Mouse (Mus musculus): Measurements from ENCODE around the gene Dhx36.

The Dhx36 gene

GRCm38 (mm10) chr3:62506488-62507205 is at the start of gene Dhx36:
TSS of gene Dhx36 (minus strand) at chr3:62507004.
- DNase-seq, result peak; percentile 97

GRCm38 (mm10) chr3:62527593-62527992 is 20.8 kb upstream of the Dhx36 start:
- DNase-seq, result no peak

GRCm38 (mm10) chr3:62527160-62527559 is 20.4 kb upstream of the Dhx36 start:
- no peak for DNase-seq

- no peak for DNase-seq
These were observed 423 bp upstream of the Dhx36 start for GRCm38 (mm10) chr3:62507206-62507647.

GRCm38 (mm10) chr3:62505166-62505900 is 1.5 kb downstream of the Dhx36 start:
- no peak for DNase-seq

- DNase-seq, result no peak
These were observed 7.5 kb downstream of the Dhx36 start for GRCm38 (mm10) chr3:62499327-62499726.

- DNase-seq, result no peak
These were observed 14.2 kb downstream of the Dhx36 start for GRCm38 (mm10) chr3:62492568-62492967.

- DNase-seq, result no peak
These were observed 22.5 kb downstream of the Dhx36 start for GRCm38 (mm10) chr3:62484340-62484739.

- DNase-seq, result no peak
These were observed 36.6 kb downstream of the Dhx36 start for GRCm38 (mm10) chr3:62470179-62470578.

GRCm38 (mm10) chr3:62464276-62464675 is 42.5 kb downstream of the Dhx36 start:
- DNase-seq, result no peak

GRCm38 (mm10) chr3:62459483-62459882 is 47.3 kb downstream of the Dhx36 start:
- DNase-seq, result no peak

- peak; percentile 80 for DNase-seq
These were observed 48.4 kb downstream of the Dhx36 start for GRCm38 (mm10) chr3:62458284-62459013.

- DNase-seq, result no peak
These were observed 51.0 kb downstream of the Dhx36 start for GRCm38 (mm10) chr3:62455854-62456253.

GRCm38 (mm10) chr3:62454096-62454495 is 52.7 kb downstream of the Dhx36 start:
- peak; percentile 15 for DNase-seq

GRCm38 (mm10) chr3:62452961-62453360 is 53.8 kb downstream of the Dhx36 start:
- DNase-seq, result no peak

- DNase-seq, result no peak
These were observed 56.8 kb downstream of the Dhx36 start for GRCm38 (mm10) chr3:62449871-62450496.

- peak; percentile 34 for DNase-seq
These were observed 59.7 kb downstream of the Dhx36 start for GRCm38 (mm10) chr3:62447151-62447550.

- no peak for DNase-seq
These were observed 60.5 kb downstream of the Dhx36 start for GRCm38 (mm10) chr3:62446271-62446670.

GRCm38 (mm10) chr3:62443582-62444194 is 63.1 kb downstream of the Dhx36 start:
- DNase-seq, result peak; percentile 39

- DNase-seq, result no peak
These were observed 66.3 kb downstream of the Dhx36 start for GRCm38 (mm10) chr3:62440431-62440969.

GRCm38 (mm10) chr3:62435923-62436322 is 70.9 kb downstream of the Dhx36 start:
- no peak for DNase-seq

- DNase-seq, result peak; percentile 16
These were observed 73.1 kb downstream of the Dhx36 start for GRCm38 (mm10) chr3:62433675-62434074.
